Mouse (Mus musculus): ENCODE measurements around the gene Cby1. TPM values are rescaled to one million over a fixed set of nuclear protein-coding genes. Genes with fewer than 3 reads are reported as not detected.

Cby1 gene
- polyA plus RNA-seq (2012; ENCODE audit: low replicate concordance), result 82.1 and 89.2 TPM in 2 replicates

DNA sequence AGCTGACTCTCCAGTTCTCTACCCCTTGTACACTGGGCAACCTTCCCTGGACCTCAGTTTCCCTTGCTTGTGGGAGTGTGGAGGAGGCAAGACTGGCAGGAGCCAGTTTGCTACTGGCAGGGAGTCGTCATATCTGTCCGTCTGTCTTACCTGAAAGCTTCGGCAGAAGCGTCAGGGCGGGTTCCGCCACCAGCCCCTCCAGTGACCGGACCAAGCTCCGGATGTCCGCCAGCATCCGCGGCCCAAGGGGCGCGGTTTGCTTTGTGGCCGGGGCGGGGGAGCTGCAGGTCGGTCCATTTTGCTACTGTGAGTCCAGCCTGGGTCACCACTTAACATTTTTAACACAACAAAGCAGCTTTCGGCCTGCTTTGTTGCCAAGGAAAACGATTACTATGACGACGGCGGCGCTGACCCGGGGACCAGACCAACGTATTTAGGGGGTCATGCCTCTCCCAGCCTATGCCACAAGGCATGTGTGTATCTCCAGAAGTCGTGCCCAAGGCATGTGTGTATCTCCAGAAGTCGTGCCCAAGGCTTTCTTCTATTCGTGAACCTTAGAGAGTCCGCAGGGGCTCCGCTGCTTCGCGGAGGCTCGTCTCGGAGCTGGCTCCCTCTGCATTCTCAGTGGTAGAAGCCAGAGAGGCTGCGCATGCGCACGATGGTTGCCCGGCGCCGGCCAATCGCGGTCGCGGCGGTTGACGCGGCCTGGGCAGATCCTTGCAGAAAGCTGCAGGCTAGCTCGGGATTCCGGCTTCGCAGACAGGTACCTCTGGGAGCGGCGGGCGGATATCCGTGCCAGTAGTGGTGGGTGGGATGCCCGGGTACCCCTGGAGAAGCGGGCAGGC is at the start of gene Cby1, which contains the start of gene Fam227a:
Gene Cby1, plus strand, starts transcription at position 669 of the 845 bp plus-strand sequence.
Gene Fam227a, minus strand, starts transcription at position 426 of the 845 bp plus-strand sequence.

GRCm38 (mm10) chr15:79670249-79670971 is 11.4 kb downstream of the Cby1 start, which contains the start of gene Tomm22:
TSS of gene Tomm22 (plus strand) at chr15:79670861.

DNA sequence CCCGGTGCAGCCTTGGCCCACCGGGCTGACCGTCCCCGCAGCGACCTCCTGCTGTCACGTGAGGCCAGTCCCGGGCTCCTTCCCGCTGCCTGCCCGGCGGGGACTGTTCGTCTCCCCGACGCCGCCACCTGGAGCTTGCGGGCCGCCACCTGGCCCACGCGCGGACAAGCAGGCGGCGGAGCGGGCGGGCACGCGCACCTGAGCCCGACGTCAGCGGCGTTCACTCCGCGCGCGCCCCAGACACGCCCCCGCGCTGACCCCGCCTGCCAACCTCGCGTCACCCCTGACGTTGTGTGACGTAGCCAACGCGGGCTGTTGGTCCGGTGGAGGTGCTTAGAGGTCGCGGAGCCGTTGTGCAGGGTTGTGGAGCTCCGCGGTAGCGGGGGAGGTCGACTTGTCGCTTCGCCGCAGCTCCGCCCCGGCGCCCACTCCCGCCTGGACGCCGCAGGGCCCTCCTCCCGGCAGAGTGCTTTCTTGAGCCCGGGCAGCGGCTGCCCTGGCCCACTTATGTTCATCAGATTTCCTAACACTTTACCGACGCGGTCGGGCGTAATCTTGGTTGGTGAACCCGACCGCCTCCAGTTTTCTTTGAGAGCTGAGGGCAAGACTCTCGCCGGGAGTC is 28.8 kb downstream of the Cby1 start, which contains the start of gene Josd1:
Gene Josd1, minus strand, starts transcription at position 274 of the 622 bp plus-strand sequence.

GRCm38 (mm10) chr15:79690426-79691022 is 31.5 kb downstream of the Cby1 start, which contains the start of gene Gtpbp1:
TSS of gene Gtpbp1 (plus strand) at chr15:79690845.

Other genes with a start within 250 kb of the Cby1 start
- gene Csnk1e, start 203.6 kb upstream of the Cby1 start, polyA plus RNA-seq (2012; ENCODE audit: low replicate concordance), result 30.9 and 51.5 TPM in 2 replicates
- not detected in 2 replicates for gene Kcnj4, start 154.0 kb upstream of the Cby1 start, polyA plus RNA-seq (2012; ENCODE audit: low replicate concordance)
- 0.20 TPM in 1 of 2 replicates, not detected in the other for gene Kdelr3, start 142.8 kb upstream of the Cby1 start, polyA plus RNA-seq (2012; ENCODE audit: low replicate concordance)
- 56.6 and 58.3 TPM in 2 replicates for gene Ddx17, start 112.5 kb upstream of the Cby1 start, polyA plus RNA-seq (2012; ENCODE audit: low replicate concordance)
- gene Dmc1, start 54.1 kb upstream of the Cby1 start, polyA plus RNA-seq (2012; ENCODE audit: low replicate concordance), result not detected in 2 replicates
- gene Fam227a, start 243 bp upstream of the Cby1 start, polyA plus RNA-seq (2012; ENCODE audit: low replicate concordance), result 0.03 and 0.14 TPM in 2 replicates
- gene Tomm22, start 11.7 kb downstream of the Cby1 start, polyA plus RNA-seq (2012; ENCODE audit: low replicate concordance), result 99.5 and 101 TPM in 2 replicates
- gene Josd1, start 28.7 kb downstream of the Cby1 start, polyA plus RNA-seq (2012; ENCODE audit: low replicate concordance), result 70.7 and 83.5 TPM in 2 replicates
- 113 and 151 TPM in 2 replicates for gene Gtpbp1, start 31.6 kb downstream of the Cby1 start, polyA plus RNA-seq (2012; ENCODE audit: low replicate concordance)
- 58.0 and 63.2 TPM in 2 replicates for gene Sun2, start 83.3 kb downstream of the Cby1 start, polyA plus RNA-seq (2012; ENCODE audit: low replicate concordance)
- gene Dnal4, start 118.7 kb downstream of the Cby1 start, polyA plus RNA-seq (2012; ENCODE audit: low replicate concordance), result 12.0 and 21.0 TPM in 2 replicates
- 0.45 and 1.6 TPM in 2 replicates for gene Nptxr, start 145.6 kb downstream of the Cby1 start, polyA plus RNA-seq (2012; ENCODE audit: low replicate concordance)
- 0.36 TPM in 1 of 2 replicates, not detected in the other for gene Npcd, start 175.0 kb downstream of the Cby1 start, polyA plus RNA-seq (2012; ENCODE audit: low replicate concordance)
- gene Cbx6, start 175.5 kb downstream of the Cby1 start, polyA plus RNA-seq (2012; ENCODE audit: low replicate concordance), result 33.5 and 38.6 TPM in 2 replicates
- 1.2 and 3.2 TPM in 2 replicates for gene Apobec3, start 232.5 kb downstream of the Cby1 start, polyA plus RNA-seq (2012; ENCODE audit: low replicate concordance)

Measured in leukemia stem cell, adult 10-12 weeks (primary cell).